Mouse (Mus musculus) midbrain, postnatal 0 days (tissue): ENCODE measurements at regions not wholly inside any gene's neighbourhood (a gene's known extent, or its start where the extent isn't known, plus 50 kb on each side); places are given as distances from the start of the nearest gene placed in this dataset.

Source experiments
- ATAC-seq: fragments of 200-750 bp; cut with Nextera tagmentation; 2 replicates; pipeline ENCODE4 v1.8.0; 2017; ENCODE audit warnings: moderate number of reproducible peaks, mild to moderate bottlenecking, moderate TSS enrichment, moderate library complexity; ENCODE audit not compliant: low FRiP score
- DNase-seq: peaks from one replicate; pipeline ENCODE4 v3.0.0-alpha.2; 2015; ENCODE audit warnings: low spot score
- H3K27ac ChIP-seq: fragments of 300-500 bp; sonication (generic); 2 replicates; pipeline ENCODE4 v1.5.1; 2014; ENCODE audit warnings: low read depth, mild to moderate bottlenecking, low read length, mixed read lengths
- H3K27me3 ChIP-seq: fragments of 300-500 bp; sonication (generic); 2 replicates; pipeline ENCODE4 v1.6.1; 2014; ENCODE audit warnings: low read length, control low read depth, mixed read lengths; ENCODE audit not compliant: insufficient read depth
- H3K36me3 ChIP-seq: fragments of 300-500 bp; sonication (generic); 2 replicates; pipeline ENCODE4 v1.6.1; 2014; ENCODE audit warnings: low read length, control low read depth, mixed read lengths; ENCODE audit not compliant: insufficient read depth
- H3K4me1 ChIP-seq: fragments of 300-500 bp; sonication (generic); 2 replicates; pipeline ENCODE4 v1.6.1; 2014; ENCODE audit warnings: mild to moderate bottlenecking, control low read depth, antibody characterized with exemption, low read length, mixed read lengths; ENCODE audit not compliant: insufficient read depth
- H3K4me2 ChIP-seq: fragments of 300-500 bp; sonication (generic); 2 replicates; pipeline ENCODE4 v1.6.1; 2014; ENCODE audit warnings: low read depth, mild to moderate bottlenecking, low read length, mixed read lengths; ENCODE audit not compliant: poor library complexity, severe bottlenecking
- H3K4me3 ChIP-seq: fragments of 300-500 bp; sonication (generic); 2 replicates; pipeline ENCODE4 v1.5.1; 2014; ENCODE audit warnings: low read depth, mild to moderate bottlenecking, low read length, moderate library complexity
- H3K9ac ChIP-seq: fragments of 300-500 bp; sonication (generic); replicated peaks from 2 replicates; pipeline ENCODE4 v1.6.1; 2014; ENCODE audit warnings: mild to moderate bottlenecking, low read length, moderate library complexity, mixed read lengths; ENCODE audit not compliant: poor library complexity, severe bottlenecking
- H3K9me3 ChIP-seq: fragments of 300-500 bp; sonication (generic); 2 replicates; pipeline ENCODE4 v1.6.1; 2016; ENCODE audit warnings: low read length, control low read depth
- CTCF ChIP-seq: IDR thresholded peaks from 2 replicates; pipeline ENCODE4 v1.5.1; 2016; ENCODE audit warnings: antibody characterized with exemption, mild to moderate bottlenecking
- WGBS: fragments of 180-500 bp; shearing (Covaris S2); extraction: QIAGEN DNeasy Blood & Tissue Kit; methylation state at CpG from one replicate; pipeline ENCODE4 v1.1.7; 2014; 5-methylcytosine and 5-hydroxymethylcytosine counted together

GRCm38 (mm10) chr4:37566226-37566625, 614.7 kb upstream of the Lingo2 start:
- no peak overlapping the region for H3K9ac ChIP-seq
- H3K4me3 ChIP-seq: no peak overlapping the region
- H3K9me3 ChIP-seq: no peaks in the 10 kb centered on the region
- 83% methylated on average over 1 of the region's 1 CpGs for WGBS
- H3K27ac ChIP-seq: no peak overlapping the region
- H3K36me3 ChIP-seq: no peaks in the 10 kb centered on the region
- no peaks in the 10 kb centered on the region for H3K4me1 ChIP-seq
- H3K27me3 ChIP-seq: no peaks in the 10 kb centered on the region
- DNase-seq (no peak), ATAC-seq (no peak)
- no peak overlapping the region for H3K4me2 ChIP-seq
- no peak for TF ChIP-seq CTCF

DNA sequence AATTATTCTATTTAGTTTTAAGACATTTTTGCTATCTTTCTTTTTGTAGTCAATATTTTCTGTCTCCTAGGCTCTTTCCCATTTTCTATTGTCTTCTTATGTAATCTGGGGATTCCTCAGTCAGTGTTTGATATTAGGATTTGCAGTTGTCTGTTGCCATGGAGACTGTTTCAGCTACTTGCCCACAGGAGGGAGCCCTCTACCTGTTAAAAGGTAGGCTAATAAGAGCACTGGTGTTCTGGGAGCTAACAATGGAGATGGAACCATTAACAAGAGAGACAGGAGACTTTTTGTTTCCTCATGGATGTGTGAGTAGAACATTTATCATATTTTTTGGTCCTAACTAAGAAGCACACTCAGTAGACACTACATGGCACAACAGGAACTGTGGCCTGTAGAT, 608.7 kb upstream of the Lingo2 start:
- Histone ChIP-seq H3K4me3 (no peak overlapping the region), H3K27me3 (no peaks in the 10 kb centered on the region), H3K4me1 (no peaks in the 10 kb centered on the region), H3K9me3 (no peaks in the 10 kb centered on the region), H3K4me2 (no peak overlapping the region), H3K36me3 (no peaks in the 10 kb centered on the region), H3K9ac (no peak overlapping the region), H3K27ac (no peak overlapping the region)
- DNase-seq (peak; percentile 40), ATAC-seq (no peak)
- TF ChIP-seq CTCF: peak; percentile 55

- no peak for ATAC-seq
- Histone ChIP-seq H3K27ac (no peak overlapping the region), H3K4me3 (no peak overlapping the region), H3K4me2 (no peak overlapping the region), H3K9me3 (no peaks in the 10 kb centered on the region), H3K27me3 (no peaks in the 10 kb centered on the region), H3K36me3 (no peaks in the 10 kb centered on the region), H3K4me1 (no peaks in the 10 kb centered on the region), H3K9ac (no peak overlapping the region)
- WGBS: 74% methylated on average over 3 of the region's 3 CpGs
- peak; percentile 22 for DNase-seq
- TF ChIP-seq CTCF: no peak
Measured at GRCm38 (mm10) chr4:37546001-37546400, 594.5 kb upstream of the Lingo2 start.

GRCm38 (mm10) chr4:37507732-37508131, 556.2 kb upstream of the Lingo2 start:
- TF ChIP-seq CTCF: no peak
- no peaks in the 10 kb centered on the region for H3K9me3 ChIP-seq
- no peaks in the 10 kb centered on the region for H3K4me1 ChIP-seq
- H3K4me2 ChIP-seq: no peak overlapping the region
- H3K4me3 ChIP-seq: no peak overlapping the region
- H3K9ac ChIP-seq: no peak overlapping the region
- no peak overlapping the region for H3K27ac ChIP-seq
- no peaks in the 10 kb centered on the region for H3K36me3 ChIP-seq
- H3K27me3 ChIP-seq: no peaks in the 10 kb centered on the region
- no peak for ATAC-seq
- no peak for DNase-seq
- WGBS: 87% methylated on average over 4 of the region's 4 CpGs
